Mouse (Mus musculus): ENCODE results near the gene Olfr1447.

Olfr1447 gene

DNA sequence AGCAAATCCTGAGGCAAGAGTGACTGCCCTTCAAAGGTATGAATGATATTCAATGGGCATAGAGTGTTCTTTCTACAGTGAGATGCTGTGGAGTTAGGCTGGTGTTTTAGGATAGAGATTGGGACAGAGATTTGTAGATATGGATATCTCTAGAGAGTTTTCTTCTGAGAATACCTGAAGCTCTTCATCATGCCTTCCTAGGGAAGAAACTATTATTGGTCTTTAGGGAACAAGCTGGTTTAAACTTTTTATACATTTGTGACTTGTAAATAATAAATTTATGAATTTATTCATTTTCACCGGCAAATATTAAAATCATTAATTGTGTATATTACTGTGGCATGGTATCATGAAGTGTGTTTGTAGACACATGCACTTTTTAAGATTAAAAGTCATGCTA lies at the start of gene Olfr1447:
Gene Olfr1447 (minus strand): TSS at position 101 of the 400 bp plus-strand sequence.
- no peak for DNase-seq (ENCODE audit: low spot score in 2 of 2)

DNA sequence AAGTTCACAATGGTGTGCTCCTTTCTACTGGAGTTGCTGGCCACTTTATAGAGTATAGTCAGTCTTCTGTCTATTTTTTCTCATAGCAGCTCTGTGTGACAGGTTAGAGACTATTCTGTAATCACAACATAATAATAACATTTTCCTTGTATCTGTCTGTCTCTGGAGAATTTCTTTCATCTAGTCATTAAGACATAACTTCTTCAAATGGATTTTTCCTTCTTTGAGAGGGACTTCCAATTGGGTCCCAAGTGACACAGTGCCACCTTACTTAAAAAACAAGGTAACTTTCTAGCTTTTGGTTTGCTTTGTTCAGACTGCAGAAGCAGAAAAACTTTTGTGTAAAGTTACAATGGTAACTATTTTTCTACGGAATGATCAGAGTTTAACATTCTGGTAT lies 46.4 kb upstream of the Olfr1447 start, which contains the start of gene Olfr1450:
Gene Olfr1450 (plus strand): TSS at position 301 of the 400 bp plus-strand sequence.
- DNase-seq (ENCODE audit: low spot score in 2 of 2), result no peak

- DNase-seq (ENCODE audit: low spot score in 2 of 2), result no peak
These were observed 27.0 kb upstream of the Olfr1447 start, which contains the start of gene Olfr1449 for GRCm38 (mm10) chr19:12930540-12930939. TSS of gene Olfr1449 (plus strand) at chr19:12930840.

DNA sequence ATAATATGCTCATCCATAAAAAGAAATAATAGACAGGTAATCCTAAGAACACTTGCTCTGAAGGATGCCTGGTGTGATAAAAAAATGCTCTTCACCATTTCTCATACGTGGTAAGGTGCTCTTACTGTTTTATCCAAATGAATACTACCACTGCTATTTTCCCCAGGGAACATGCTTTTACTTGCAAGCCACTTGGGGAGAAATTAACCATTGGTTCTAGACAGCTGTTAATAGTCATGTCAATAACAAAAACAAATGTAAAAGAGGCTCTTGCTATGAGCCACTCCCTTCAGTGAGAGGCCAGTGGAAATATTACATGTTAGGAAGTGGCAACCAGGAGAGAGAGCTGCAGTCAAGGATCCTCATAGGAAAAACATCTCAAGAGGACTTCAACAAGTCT lies 20.8 kb upstream of the Olfr1447 start, which contains the start of gene Olfr1448:
Gene Olfr1448 (minus strand): TSS at position 101 of the 400 bp plus-strand sequence.
- no peak for DNase-seq (ENCODE audit: low spot score in 2 of 2)

GRCm38 (mm10) chr19:12893424-12893823 lies 10.1 kb downstream of the Olfr1447 start, which contains the start of gene Olfr1446:
TSS of gene Olfr1446 (minus strand) at chr19:12893524.
- DNase-seq (ENCODE audit: low spot score in 2 of 2), result no peak

DNA sequence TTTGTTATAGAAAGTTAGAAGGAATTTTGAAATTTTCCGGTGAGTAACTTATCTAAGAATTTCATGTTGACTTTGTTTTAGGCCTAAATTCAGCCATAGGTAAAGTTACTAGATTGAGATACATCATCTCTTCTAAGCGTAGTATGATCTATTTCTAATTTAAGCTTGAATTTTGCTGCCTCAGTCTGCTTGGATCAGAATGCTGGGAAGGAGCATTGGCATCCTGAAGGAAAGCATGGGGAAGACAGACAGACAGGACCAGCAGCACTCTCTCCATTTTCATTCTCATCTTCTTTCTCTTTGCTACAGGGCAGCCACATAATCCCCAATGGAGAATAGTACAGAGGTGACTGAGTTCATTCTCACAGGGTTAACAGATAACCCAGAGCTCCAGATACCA lies 20.0 kb downstream of the Olfr1447 start, which contains the start of gene Olfr1445:
Gene Olfr1445 (plus strand): TSS at position 301 of the 400 bp plus-strand sequence.
- DNase-seq (ENCODE audit: low spot score in 2 of 2), result no peak

- DNase-seq (ENCODE audit: low spot score in 2 of 2), result no peak
These were observed 46.6 kb downstream of the Olfr1447 start, which contains the start of gene Olfr1444 for GRCm38 (mm10) chr19:12856983-12857382. TSS of gene Olfr1444 (plus strand) at chr19:12857283.
